In genomic region chr5:9495456-9495855, GRCm38 (mm10) we compare ENCODE assay signal across 16 mouse cellular contexts.
A peak's percentile ranks its signal among the peaks of the same experiment; 100 is the strongest.
DNase-seq lines count a peak whose midpoint lies in the region; ATAC-seq and TF ChIP-seq lines count a peak whose summit lies in the region.
"Had no signal": no experiment of that assay in that cellular context is flagged by ENCODE, and none has a peak within 500 bp of the region (broad histone marks: within the 10 kb centered on the region; RNA-seq: fewer than 3 reads in every experiment).

No protein-coding gene starts in this region.

- no peak overlapping the region for H3K4me2 ChIP-seq in hindbrain, postnatal 0 days (ENCODE audit: low read depth, low read length)
- no peak overlapping the region for H3K4me2 ChIP-seq in hindbrain, embryonic 13.5 days
- H3K4me2 ChIP-seq in liver, embryonic 12.5 days = no peak overlapping the region
- no peak overlapping the region for H3K4me2 ChIP-seq in kidney, embryonic 15.5 days
- H3K4me2 ChIP-seq: forebrain, embryonic 12.5 days; heart, embryonic 13.5 days; limb, embryonic 15.5 days had no signal

- H3K4me1 ChIP-seq in hindbrain, postnatal 0 days (ENCODE audit: insufficient read depth, low read length) = peaks cover 4% of the 10 kb centered on the region; the same call in 1 of the 2 replicates
- no peaks in the 10 kb centered on the region for H3K4me1 ChIP-seq in hindbrain, embryonic 13.5 days (replicated peaks)
- no peaks in the 10 kb centered on the region for H3K4me1 ChIP-seq in cerebellum, adult 2 months (ENCODE audit: control insufficient read depth, insufficient read depth, low read length)
- H3K4me1 ChIP-seq in liver, embryonic 12.5 days = no peaks in the 10 kb centered on the region
- H3K4me1 ChIP-seq in kidney, embryonic 15.5 days = no peaks in the 10 kb centered on the region
- H3K4me1 ChIP-seq: forebrain, embryonic 12.5 days; heart, embryonic 13.5 days; limb, embryonic 15.5 days had no signal

- no peaks in the 10 kb centered on the region for H3K36me3 ChIP-seq in hindbrain, postnatal 0 days (ENCODE audit: insufficient read depth, low read length)
- H3K36me3 ChIP-seq in hindbrain, embryonic 13.5 days = no peaks in the 10 kb centered on the region
- H3K36me3 ChIP-seq in liver, embryonic 12.5 days = no peaks in the 10 kb centered on the region
- no peaks in the 10 kb centered on the region for H3K36me3 ChIP-seq in kidney, embryonic 15.5 days
- H3K36me3 ChIP-seq: forebrain, embryonic 12.5 days; G1E; heart, embryonic 13.5 days; limb, embryonic 15.5 days had no signal

- no peak overlapping the region for H3K4me3 ChIP-seq in hindbrain, postnatal 0 days (ENCODE audit: low read length)
- H3K4me3 ChIP-seq in hindbrain, embryonic 13.5 days = no peak overlapping the region
- H3K4me3 ChIP-seq in cerebellum, adult 2 months (replicated peaks; ENCODE audit: insufficient read depth, low read depth, low read length) = no peak overlapping the region
- no peak overlapping the region for H3K4me3 ChIP-seq in liver, embryonic 12.5 days
- no peak overlapping the region for H3K4me3 ChIP-seq in kidney, embryonic 15.5 days (replicated peaks)
- H3K4me3 ChIP-seq: forebrain, embryonic 12.5 days; heart, embryonic 13.5 days; limb, embryonic 15.5 days had no signal

- no peak for TF ChIP-seq CTCF in hindbrain, postnatal 0 days (IDR thresholded peaks at IDR 0.05; ENCODE audit: low read depth)
- TF ChIP-seq CTCF in cerebellum, adult 2 months (IDR thresholded peaks at IDR 0.05; ENCODE audit: borderline replicate concordance, insufficient read depth, low read depth, low read length) = no peak

- TF ChIP-seq POLR2A in cerebellum, adult 2 months (IDR thresholded peaks at IDR 0.05; ENCODE audit: borderline replicate concordance, insufficient read depth, low read length) = no peak

- ATAC-seq in hindbrain, postnatal 0 days = no peak
- no peak for ATAC-seq in hindbrain, embryonic 13.5 days (ENCODE audit: low FRiP score)
- no peak for ATAC-seq in liver, embryonic 12.5 days
- ATAC-seq in kidney, embryonic 15.5 days (replicated peaks; ENCODE audit: low FRiP score) = no peak
- ATAC-seq: activated CD4-positive, CD25-positive, alpha-beta regulatory T cell, adult 4 months had no signal

- no peaks in the 10 kb centered on the region for H3K9me3 ChIP-seq in hindbrain, postnatal 0 days (ENCODE audit: low read length)
- H3K9me3 ChIP-seq in hindbrain, embryonic 13.5 days = no peaks in the 10 kb centered on the region
- H3K9me3 ChIP-seq in liver, embryonic 12.5 days (replicated peaks) = no peaks in the 10 kb centered on the region
- H3K9me3 ChIP-seq in kidney, embryonic 15.5 days (replicated peaks) = no peaks in the 10 kb centered on the region
- H3K9me3 ChIP-seq: forebrain, embryonic 12.5 days; G1E; heart, embryonic 13.5 days; limb, embryonic 15.5 days had no signal

- DNase-seq in hindbrain, postnatal 0 days (ENCODE audit: low spot score) = peak; percentile 22
- DNase-seq in cerebellum, adult 2 months = peak; percentile 30 to 61
- peak; percentile 27 to 46 for DNase-seq in frontal cortex, postnatal 25 days (ENCODE audit: low spot score in 2 of 2)
- peak; percentile 67 to 73 for DNase-seq in right cerebral cortex, adult 2 months (ENCODE audit: low spot score in 2 of 2)
- DNase-seq in ovary, postnatal 36 days (ENCODE audit: low spot score) = no peak
- DNase-seq: B cell, adult 2 months; thymus, postnatal 4 days had no signal

- no peak overlapping the region for H3K9ac ChIP-seq in hindbrain, postnatal 0 days (replicated peaks; ENCODE audit: low read length)
- no peak overlapping the region for H3K9ac ChIP-seq in hindbrain, embryonic 13.5 days
- H3K9ac ChIP-seq in liver, embryonic 12.5 days = no peak overlapping the region
- no peak overlapping the region for H3K9ac ChIP-seq in kidney, embryonic 15.5 days
- H3K9ac ChIP-seq: forebrain, embryonic 12.5 days; heart, embryonic 13.5 days; limb, embryonic 15.5 days had no signal

- H3K27ac ChIP-seq in hindbrain, postnatal 0 days = no peak overlapping the region
- H3K27ac ChIP-seq in hindbrain, embryonic 13.5 days = no peak overlapping the region
- no peak overlapping the region for H3K27ac ChIP-seq in cerebellum, adult 2 months (ENCODE audit: insufficient read depth, low read length)
- no peak overlapping the region for H3K27ac ChIP-seq in liver, embryonic 12.5 days
- H3K27ac ChIP-seq in kidney, embryonic 15.5 days = no peak overlapping the region
- H3K27ac ChIP-seq: forebrain, embryonic 12.5 days; heart, embryonic 13.5 days; kidney, postnatal 0 days; limb, embryonic 15.5 days had no signal

- H3K27me3 ChIP-seq in hindbrain, postnatal 0 days (ENCODE audit: insufficient read depth, low read length) = no peaks in the 10 kb centered on the region
- H3K27me3 ChIP-seq in hindbrain, embryonic 13.5 days = no peaks in the 10 kb centered on the region
- no peaks in the 10 kb centered on the region for H3K27me3 ChIP-seq in cerebellum, adult 2 months (ENCODE audit: control insufficient read depth, insufficient read depth, low read length)
- H3K27me3 ChIP-seq in liver, embryonic 12.5 days (replicated peaks) = no peaks in the 10 kb centered on the region
- H3K27me3 ChIP-seq in kidney, embryonic 15.5 days = no peaks in the 10 kb centered on the region
- H3K27me3 ChIP-seq: forebrain, embryonic 12.5 days; heart, embryonic 13.5 days; limb, embryonic 15.5 days had no signal

- WGBS in hindbrain, postnatal 0 days = 25% methylated on average over 5 of the region's 5 CpGs
- WGBS in hindbrain, embryonic 13.5 days = 20% methylated on average over 5 of the region's 5 CpGs
- 10% methylated on average over 5 of the region's 5 CpGs for WGBS in cerebellum, adult 2 months
- 16% methylated on average over 5 of the region's 5 CpGs for whole genome bisulfite sequencing in liver, embryonic 12.5 days (ENCODE audit: insufficient replicate concordance)
- WGBS in kidney, embryonic 15.5 days = 30% methylated on average over 5 of the region's 5 CpGs
